Mouse (Mus musculus) ES-E14 (cell line): ENCODE measurements around the gene Tmco4.

Source experiments
- CHD2 ChIP-seq: IDR thresholded peaks from 2 replicates; pipeline ENCODE4 v1.6.1; 2014; ENCODE audit warnings: mild to moderate bottlenecking, low read depth, low read length, inconsistent platforms
- MAFK ChIP-seq: IDR thresholded peaks from 2 replicates; pipeline ENCODE4 v1.6.1; 2014; ENCODE audit warnings: mild to moderate bottlenecking, low read depth, low read length, inconsistent platforms; ENCODE audit not compliant: insufficient read depth

DNA sequence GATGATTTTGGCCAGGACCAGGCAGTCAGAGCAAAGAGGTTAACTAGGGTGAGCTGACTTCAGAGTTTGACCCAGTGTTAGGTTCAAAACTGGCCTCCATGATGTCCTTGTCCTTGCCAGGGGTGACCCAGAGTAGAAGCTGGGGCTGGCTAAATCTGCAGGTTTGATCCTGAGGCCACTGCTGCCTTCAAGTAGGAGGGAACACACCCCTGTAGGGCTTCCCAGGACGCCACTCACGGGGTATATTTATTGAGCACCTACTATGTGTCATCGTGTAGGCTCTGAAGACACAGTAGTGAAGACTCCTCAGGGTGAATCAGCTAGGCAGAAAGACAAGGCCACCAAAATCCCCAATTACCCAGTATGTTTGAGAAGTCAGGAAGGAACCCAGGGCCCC lies 1.0 kb downstream of the Tmco4 start:
- TF ChIP-seq MAFK, result no peak
- no peak for TF ChIP-seq CHD2
